Mouse (Mus musculus) testis, adult 2 months (tissue): ENCODE data around the gene Adat2.

Source experiments
- CTCF ChIP-seq: fragments of 200-500 bp; IDR thresholded peaks from 2 replicates; pipeline ENCODE4 v1.5.1; 2012; ENCODE audit warnings: low read depth, mild to moderate bottlenecking, inconsistent platforms, low read length, moderate library complexity; ENCODE audit not compliant: control insufficient read depth, insufficient read depth, insufficient replicate concordance
- POLR2A ChIP-seq: fragments of 200-500 bp; IDR thresholded peaks from 2 replicates; pipeline ENCODE4 v1.6.1; 2012; ENCODE audit warnings: low read depth, mild to moderate bottlenecking, inconsistent platforms, low read length, moderate library complexity; ENCODE audit not compliant: control insufficient read depth

GRCm38 (mm10) chr10:13560014-13560674 lies 7.5 kb downstream of the Adat2 start:
- TF ChIP-seq CTCF, result no peak
- no peak for TF ChIP-seq POLR2A
